Mouse (Mus musculus): Measurements from ENCODE around the gene Zc3h6. TPM values are rescaled to one million over a fixed set of nuclear protein-coding genes. Genes with fewer than 3 reads are reported as not detected.
A peak's percentile ranks its signal among the peaks of the same experiment; 100 is the strongest.

Zc3h6 gene
- polyA plus RNA-seq, 1 experiment from 2014 or later: 1.6 TPM

- peak overlapping the region; percentile 53 for H3K4me2 ChIP-seq (ENCODE audit: low read depth)
- no peak overlapping the region for H3K4me3 ChIP-seq (ENCODE audit: low read depth, low read length)
- ATAC-seq (ENCODE audit: insufficient read depth, low FRiP score, low TSS enrichment): no peak
- 39% methylated on average over 5 of the region's 5 CpGs for WGBS
- H3K36me3 ChIP-seq (ENCODE audit: control insufficient read depth, insufficient read depth, low read length): no peaks in the 10 kb centered on the region
- peak overlapping the region; percentile 45; the same call in 1 of the 2 replicates for H3K27ac ChIP-seq (ENCODE audit: low read depth, low read length)
- no peaks in the 10 kb centered on the region for H3K27me3 ChIP-seq (ENCODE audit: control insufficient read depth, insufficient read depth, low read length)
- peaks cover 7% of the 10 kb centered on the region for H3K4me1 ChIP-seq (ENCODE audit: control insufficient read depth, insufficient read depth, low read length)
- no peaks in the 10 kb centered on the region for H3K9me3 ChIP-seq (ENCODE audit: control insufficient read depth, low read length)
- no peak for DNase-seq (ENCODE audit: low spot score)
- peak overlapping the region; percentile 41; the same call in 1 of the 2 replicates for H3K9ac ChIP-seq (ENCODE audit: low read length)
These were observed 1.6 kb upstream of the Zc3h6 start for GRCm38 (mm10) chr2:128965505-128966105.

DNA sequence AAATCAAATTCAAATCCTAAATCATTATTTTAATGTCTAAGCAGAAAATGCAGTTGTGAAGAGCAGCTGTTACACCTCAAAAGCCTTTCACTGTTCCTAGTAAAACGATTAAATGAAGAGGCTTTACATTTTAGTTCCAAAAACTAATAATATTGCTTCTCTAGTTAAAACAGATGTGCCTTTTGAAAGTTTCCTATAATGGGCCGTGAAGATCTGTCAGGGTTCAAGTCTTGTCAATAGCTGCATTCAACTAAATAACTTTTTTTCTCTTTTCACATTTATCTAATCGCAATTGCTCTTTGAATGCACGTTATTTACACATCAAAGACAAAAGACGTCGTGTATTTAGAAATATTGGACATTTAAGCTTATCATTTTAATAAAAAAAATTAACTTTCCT is 966 bp upstream of the Zc3h6 start:
- peak overlapping the region; percentile 89 for H3K4me3 ChIP-seq (ENCODE audit: low read depth, low read length)
- H3K27me3 ChIP-seq (ENCODE audit: control insufficient read depth, insufficient read depth, low read length): no peaks in the 10 kb centered on the region
- no peaks in the 10 kb centered on the region for H3K9me3 ChIP-seq (ENCODE audit: control insufficient read depth, low read length)
- ATAC-seq (ENCODE audit: insufficient read depth, low FRiP score, low TSS enrichment) (no peak), DNase-seq (ENCODE audit: low spot score) (no peak)
- WGBS: 18% methylated on average over 6 of the region's 6 CpGs
- H3K36me3 ChIP-seq (ENCODE audit: control insufficient read depth, insufficient read depth, low read length): no peaks in the 10 kb centered on the region
- H3K4me2 ChIP-seq (ENCODE audit: low read depth): peak overlapping the region; percentile 53
- peaks cover 7% of the 10 kb centered on the region for H3K4me1 ChIP-seq (ENCODE audit: control insufficient read depth, insufficient read depth, low read length)
- H3K27ac ChIP-seq (ENCODE audit: low read depth, low read length): peak overlapping the region; percentile 100
- H3K9ac ChIP-seq (ENCODE audit: low read length): no peak overlapping the region

DNA sequence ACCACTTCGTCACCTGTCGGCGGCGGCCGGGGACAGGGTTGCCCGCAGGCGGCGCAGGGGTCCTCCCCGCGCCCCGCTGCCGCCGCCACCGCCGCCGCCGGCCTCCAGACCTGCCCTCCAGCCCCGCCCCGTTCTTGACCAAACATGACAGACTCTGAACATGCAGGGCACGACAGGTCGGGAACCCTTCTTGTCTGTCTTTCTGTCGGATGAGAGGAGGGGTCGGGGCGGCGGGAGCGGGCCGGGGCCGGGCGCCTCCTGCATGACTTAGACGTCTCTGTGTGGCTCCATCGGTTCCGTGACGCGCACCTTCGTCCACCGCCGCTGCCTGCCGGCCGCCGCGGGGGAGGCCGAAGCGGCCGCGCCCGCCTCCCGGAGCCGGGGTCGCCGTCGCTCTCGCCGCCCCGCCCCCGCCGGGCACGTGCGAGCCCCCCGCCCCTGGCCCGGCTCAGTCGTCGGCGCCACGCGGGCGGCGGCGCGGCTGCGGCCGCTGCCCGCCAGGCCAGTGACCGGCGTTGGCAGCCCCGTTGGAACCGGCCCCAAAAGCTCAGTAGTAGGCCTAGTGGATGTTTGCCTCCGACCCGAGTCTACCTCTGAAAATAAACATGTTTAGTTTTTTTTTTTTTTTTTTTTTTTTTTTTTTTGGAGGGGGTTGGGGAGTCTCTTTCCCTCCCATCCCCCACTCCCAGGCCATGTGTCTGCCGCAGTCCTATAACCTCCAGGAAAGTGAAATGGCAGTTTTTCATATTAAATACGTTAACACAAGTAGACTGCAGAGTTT is 649 bp downstream of the Zc3h6 start, which contains the start of gene Gm10762:
Gene Gm10762 (minus strand): TSS at position 65 of the 781 bp plus-strand sequence.
- WGBS: under 1% methylated on average over 64 of the region's 80 CpGs
- peak; percentile 74 for ATAC-seq (ENCODE audit: insufficient read depth, low FRiP score, low TSS enrichment)
- Histone ChIP-seq H3K27ac (ENCODE audit: low read depth, low read length) (peak within 1 kb of the TSS; percentile 100), H3K36me3 (ENCODE audit: control insufficient read depth, insufficient read depth, low read length) (no peaks in the 10 kb centered on the region), H3K27me3 (ENCODE audit: control insufficient read depth, insufficient read depth, low read length) (no peaks in the 10 kb centered on the region), H3K4me1 (ENCODE audit: control insufficient read depth, insufficient read depth, low read length) (peaks cover 7% of the 10 kb centered on the region), H3K4me3 (ENCODE audit: low read depth, low read length) (peak within 1 kb of the TSS; percentile 89), H3K9ac (ENCODE audit: low read length) (peak within 1 kb of the TSS; percentile 100), H3K4me2 (ENCODE audit: low read depth) (peak within 1 kb of the TSS; percentile 53), H3K9me3 (ENCODE audit: control insufficient read depth, low read length) (no peaks in the 10 kb centered on the region)
- DNase-seq (ENCODE audit: low spot score): peak; percentile 83

GRCm38 (mm10) chr2:128968475-128969083 is 1.4 kb downstream of the Zc3h6 start:
- no peak overlapping the region for H3K9ac ChIP-seq (ENCODE audit: low read length)
- no peaks in the 10 kb centered on the region for H3K9me3 ChIP-seq (ENCODE audit: control insufficient read depth, low read length)
- H3K4me3 ChIP-seq (ENCODE audit: low read depth, low read length): peak overlapping the region; percentile 89; the same call in 1 of the 2 replicates
- H3K36me3 ChIP-seq (ENCODE audit: control insufficient read depth, insufficient read depth, low read length): no peaks in the 10 kb centered on the region
- DNase-seq (ENCODE audit: low spot score) (no peak), ATAC-seq (ENCODE audit: insufficient read depth, low FRiP score, low TSS enrichment) (no peak)
- no peaks in the 10 kb centered on the region for H3K27me3 ChIP-seq (ENCODE audit: control insufficient read depth, insufficient read depth, low read length)
- H3K4me1 ChIP-seq (ENCODE audit: control insufficient read depth, insufficient read depth, low read length): peaks cover 7% of the 10 kb centered on the region
- peak overlapping the region; percentile 53 for H3K4me2 ChIP-seq (ENCODE audit: low read depth)
- no peak overlapping the region for H3K27ac ChIP-seq (ENCODE audit: low read depth, low read length)

- no peak overlapping the region for H3K9ac ChIP-seq (ENCODE audit: low read length)
- DNase-seq (ENCODE audit: low spot score): no peak
- no peak for ATAC-seq (ENCODE audit: insufficient read depth, low FRiP score, low TSS enrichment)
- no peaks in the 10 kb centered on the region for H3K36me3 ChIP-seq (ENCODE audit: control insufficient read depth, insufficient read depth, low read length)
- no peak overlapping the region for H3K4me2 ChIP-seq (ENCODE audit: low read depth)
- no peaks in the 10 kb centered on the region for H3K4me1 ChIP-seq (ENCODE audit: control insufficient read depth, insufficient read depth, low read length)
- H3K4me3 ChIP-seq (ENCODE audit: low read depth, low read length): no peak overlapping the region
- H3K27me3 ChIP-seq (ENCODE audit: control insufficient read depth, insufficient read depth, low read length): no peaks in the 10 kb centered on the region
- no peak overlapping the region for H3K27ac ChIP-seq (ENCODE audit: low read depth, low read length)
- no peaks in the 10 kb centered on the region for H3K9me3 ChIP-seq (ENCODE audit: control insufficient read depth, low read length)
These were observed 5.1 kb downstream of the Zc3h6 start for GRCm38 (mm10) chr2:128972301-128972700.

DNA sequence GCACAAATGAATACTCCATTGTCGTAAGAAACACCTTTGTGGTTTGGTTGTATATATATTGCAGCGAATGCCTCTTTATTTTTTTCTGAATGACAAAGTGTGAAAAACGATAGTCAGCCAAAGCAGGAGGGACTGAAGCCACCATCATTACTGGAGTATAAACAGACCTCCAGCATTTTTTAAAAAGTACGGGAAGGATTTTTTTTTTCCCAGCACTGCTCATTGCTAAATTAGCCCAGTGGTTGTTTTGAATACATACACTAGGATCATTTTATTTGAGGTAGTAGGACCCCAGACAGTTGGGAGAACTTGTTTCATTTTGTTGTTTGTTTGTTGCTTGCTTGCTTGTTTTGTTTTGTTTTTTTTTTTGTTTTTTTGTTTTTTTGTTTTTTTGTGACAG is 8.4 kb downstream of the Zc3h6 start:
- DNase-seq (ENCODE audit: low spot score): no peak

GRCm38 (mm10) chr2:128984746-128985145 is 17.5 kb downstream of the Zc3h6 start:
- ATAC-seq (ENCODE audit: insufficient read depth, low FRiP score, low TSS enrichment): no peak
- Histone ChIP-seq H3K9ac (ENCODE audit: low read length) (no peak overlapping the region), H3K4me1 (ENCODE audit: control insufficient read depth, insufficient read depth, low read length) (no peaks in the 10 kb centered on the region; the same call in 1 of the 2 replicates), H3K27ac (ENCODE audit: low read depth, low read length) (no peak overlapping the region), H3K4me2 (ENCODE audit: low read depth) (no peak overlapping the region), H3K27me3 (ENCODE audit: control insufficient read depth, insufficient read depth, low read length) (no peaks in the 10 kb centered on the region), H3K4me3 (ENCODE audit: low read depth, low read length) (no peak overlapping the region), H3K9me3 (ENCODE audit: control insufficient read depth, low read length) (no peaks in the 10 kb centered on the region), H3K36me3 (ENCODE audit: control insufficient read depth, insufficient read depth, low read length) (no peaks in the 10 kb centered on the region)
- WGBS: 85% methylated on average over 3 of the region's 3 CpGs
- DNase-seq (ENCODE audit: low spot score): no peak

More for the DNA sequence above, 8.4 kb downstream of the Zc3h6 start:
- no peaks in the 10 kb centered on the region for H3K36me3 ChIP-seq (ENCODE audit: control insufficient read depth, insufficient read depth, low read length)
- WGBS: 79% methylated on average over 4 of the region's 4 CpGs
- no peaks in the 10 kb centered on the region for H3K9me3 ChIP-seq (ENCODE audit: control insufficient read depth, low read length)
- no peak overlapping the region for H3K9ac ChIP-seq (ENCODE audit: low read length)
- no peak for ATAC-seq (ENCODE audit: insufficient read depth, low FRiP score, low TSS enrichment)
- H3K4me3 ChIP-seq (ENCODE audit: low read depth, low read length): no peak overlapping the region
- H3K27me3 ChIP-seq (ENCODE audit: control insufficient read depth, insufficient read depth, low read length): no peaks in the 10 kb centered on the region
- no peak overlapping the region for H3K27ac ChIP-seq (ENCODE audit: low read depth, low read length)
- no peak overlapping the region for H3K4me2 ChIP-seq (ENCODE audit: low read depth)
- H3K4me1 ChIP-seq (ENCODE audit: control insufficient read depth, insufficient read depth, low read length): no peaks in the 10 kb centered on the region

- Histone ChIP-seq H3K36me3 (ENCODE audit: control insufficient read depth, insufficient read depth, low read length) (no peaks in the 10 kb centered on the region), H3K27me3 (ENCODE audit: control insufficient read depth, insufficient read depth, low read length) (no peaks in the 10 kb centered on the region), H3K9me3 (ENCODE audit: control insufficient read depth, low read length) (no peaks in the 10 kb centered on the region), H3K4me3 (ENCODE audit: low read depth, low read length) (no peak overlapping the region), H3K4me2 (ENCODE audit: low read depth) (no peak overlapping the region), H3K9ac (ENCODE audit: low read length) (no peak overlapping the region), H3K4me1 (ENCODE audit: control insufficient read depth, insufficient read depth, low read length) (no peaks in the 10 kb centered on the region), H3K27ac (ENCODE audit: low read depth, low read length) (no peak overlapping the region)
- ATAC-seq (ENCODE audit: insufficient read depth, low FRiP score, low TSS enrichment) (no peak), DNase-seq (ENCODE audit: low spot score) (no peak)
These were observed 37.7 kb downstream of the Zc3h6 start for GRCm38 (mm10) chr2:129004872-129005271.

Data from neural tube, embryonic 11.5 days (tissue).